Mouse (Mus musculus): ENCODE results near the gene Dnmbp. TPM values are rescaled to one million over a fixed set of nuclear protein-coding genes. Genes with fewer than 3 reads are reported as not detected.

The Dnmbp gene
- 2.1 and 2.2 TPM in 2 replicates for polyA plus RNA-seq (2012; rRNA removed)
- polyA plus RNA-seq (2014; fragmentation: Nextera tagmentation; extraction: Ambion mirVana) = 1.3 and 1.5 TPM in 2 replicates

DNA sequence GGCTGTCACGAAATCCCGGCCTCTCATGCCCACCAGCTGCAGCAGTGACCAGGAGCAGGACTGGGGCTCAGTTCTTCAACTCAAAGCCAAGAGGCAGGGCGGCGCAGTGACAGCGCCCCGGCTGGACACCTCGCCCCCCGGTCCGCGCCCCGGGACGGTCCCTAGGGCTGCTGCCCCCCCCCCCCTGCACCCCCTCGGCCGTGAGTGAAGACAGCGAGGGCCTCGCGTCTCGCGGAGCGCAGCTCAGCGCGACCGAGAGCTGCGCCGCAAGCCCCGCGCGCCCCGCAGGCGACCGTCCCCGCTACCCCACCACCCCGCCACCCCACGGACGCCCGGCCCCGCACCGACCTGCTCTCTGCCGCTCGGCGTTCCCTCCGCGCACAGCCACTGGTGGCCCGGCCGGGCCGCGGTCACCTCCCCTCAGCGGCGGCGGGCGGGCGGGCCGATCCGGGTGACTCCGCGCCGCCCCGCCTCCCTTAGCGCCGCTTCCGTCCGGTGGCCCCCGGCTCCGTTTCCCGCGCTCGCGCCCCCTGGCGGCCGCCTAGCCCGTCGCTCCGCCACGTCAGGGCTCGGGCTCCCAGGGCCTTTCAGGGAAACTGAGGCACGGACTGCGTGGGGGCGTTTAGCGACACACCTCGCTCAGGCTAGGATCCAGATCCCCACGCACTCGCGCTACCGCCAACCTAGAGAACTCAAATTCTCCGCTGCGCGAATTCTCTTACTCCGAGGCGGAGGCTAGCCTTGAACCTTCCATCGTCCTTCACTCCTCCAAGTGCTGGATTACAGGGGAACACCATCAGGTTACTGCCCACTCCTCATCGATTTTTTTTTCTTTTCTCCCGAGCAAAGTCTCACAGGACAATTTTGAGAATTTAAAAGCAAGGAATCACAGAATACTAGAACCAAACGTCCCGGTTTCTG is at the start of gene Dnmbp:
Gene Dnmbp (minus strand): TSS at position 423 of the 921 bp plus-strand sequence.
- Histone ChIP-seq H3K4me1 (replicated peaks; ENCODE audit: control insufficient read depth in 2 of 2, insufficient read depth in 2 of 2, low read length in 1 of 2) (peaks cover 0 to 13% of the 10 kb centered on the region in 2 experiments; a peak in 1 of 4 replicates), H3K4me3 (ENCODE audit: insufficient read depth in 1 of 2, low read depth in 2 of 2, low read length in 2 of 2) (peak within 1 kb of the TSS; percentile 51 to 65), H3K36me3 (replicated peaks; ENCODE audit: control insufficient read depth, insufficient read depth, low read depth) (no peaks in the 10 kb centered on the region), H3K9ac (replicated peaks) (peak within 1 kb of the TSS; percentile 59), H3K27ac (no peak within 1 kb of the TSS), H3K9me3 (ENCODE audit: control insufficient read depth, low read length) (no peaks in the 10 kb centered on the region), H3K4me2 (ENCODE audit: low read depth) (peak within 1 kb of the TSS; percentile 72), H3K27me3 (ENCODE audit: control insufficient read depth, insufficient read depth, low read length) (no peaks in the 10 kb centered on the region)
- DNase-seq (ENCODE audit: low read depth in 3 of 3, low spot score in 3 of 3) (peak; percentile 33 to 41 (median 38)), ATAC-seq (ENCODE audit: insufficient read depth) (peak; percentile 83)
- whole genome bisulfite sequencing (ENCODE audit: insufficient replicate concordance) = 3% methylated on average over 89 of the region's 94 CpGs
- TF ChIP-seq CTCF (IDR thresholded peaks at IDR 0.05; ENCODE audit: low read depth) (peak; percentile 75), EP300 (IDR thresholded peaks at IDR 0.05; ENCODE audit: low read depth) (no peak)

- peak within 1 kb of the TSS; percentile 11 for H3K4me2 ChIP-seq (ENCODE audit: low read depth)
- no peaks in the 10 kb centered on the region for H3K36me3 ChIP-seq (replicated peaks; ENCODE audit: control insufficient read depth, insufficient read depth, low read depth)
- H3K27me3 ChIP-seq (ENCODE audit: control insufficient read depth, insufficient read depth, low read length) = no peaks in the 10 kb centered on the region; the same call in 1 of the 2 replicates
- H3K9ac ChIP-seq (replicated peaks) = no peak within 1 kb of the TSS
- H3K27ac ChIP-seq = no peak within 1 kb of the TSS
- ATAC-seq (ENCODE audit: insufficient read depth) (peak; percentile 71), DNase-seq (ENCODE audit: low read depth in 3 of 3, low spot score in 3 of 3) (peak; percentile 17 to 34 (median 27))
- H3K4me3 ChIP-seq (ENCODE audit: insufficient read depth in 1 of 2, low read depth in 2 of 2, low read length in 2 of 2) = peak within 1 kb of the TSS; percentile 43 to 44
- peaks cover 0 to 3% of the 10 kb centered on the region in 2 experiments; a peak in 2 of 4 replicates for H3K4me1 ChIP-seq (replicated peaks; ENCODE audit: control insufficient read depth in 2 of 2, insufficient read depth in 2 of 2, low read length in 1 of 2)
- 24% methylated on average over 30 of the region's 30 CpGs for WGBS (ENCODE audit: insufficient replicate concordance)
- TF ChIP-seq EP300 (IDR thresholded peaks at IDR 0.05; ENCODE audit: low read depth) (no peak), CTCF (IDR thresholded peaks at IDR 0.05; ENCODE audit: low read depth) (no peak)
- H3K9me3 ChIP-seq (ENCODE audit: control insufficient read depth, low read length) = no peaks in the 10 kb centered on the region
Observed at GRCm38 (mm10) chr19:43986069-43986794, 46.2 kb upstream of the Dnmbp start, which contains the start of gene Cpn1. Gene Cpn1, minus strand, starts transcription at chr19:43986556.

GRCm38 (mm10) chr19:43981992-43982391 is 42.0 kb upstream of the Dnmbp start:
- H3K27me3 ChIP-seq (ENCODE audit: control insufficient read depth, insufficient read depth, low read length) = no peaks in the 10 kb centered on the region; the same call in 1 of the 2 replicates
- WGBS (ENCODE audit: insufficient replicate concordance) = 61% methylated on average over 5 of the region's 5 CpGs
- H3K9me3 ChIP-seq (ENCODE audit: control insufficient read depth, low read length) = no peaks in the 10 kb centered on the region
- H3K9ac ChIP-seq (replicated peaks) = no peak overlapping the region
- no peaks in the 10 kb centered on the region for H3K36me3 ChIP-seq (replicated peaks; ENCODE audit: control insufficient read depth, insufficient read depth, low read depth)
- H3K4me1 ChIP-seq (replicated peaks; ENCODE audit: control insufficient read depth in 2 of 2, insufficient read depth in 2 of 2, low read length in 1 of 2) = no peaks in the 10 kb centered on the region
- no peak overlapping the region for H3K4me3 ChIP-seq (ENCODE audit: insufficient read depth in 1 of 2, low read depth in 2 of 2, low read length in 2 of 2)
- TF ChIP-seq CTCF (IDR thresholded peaks at IDR 0.05; ENCODE audit: low read depth) (no peak), EP300 (IDR thresholded peaks at IDR 0.05; ENCODE audit: low read depth) (no peak)
- no peak for DNase-seq (ENCODE audit: low read depth in 3 of 3, low spot score in 3 of 3)
- ATAC-seq (ENCODE audit: insufficient read depth) = no peak
- no peak overlapping the region for H3K27ac ChIP-seq
- H3K4me2 ChIP-seq (ENCODE audit: low read depth) = no peak overlapping the region

DNA sequence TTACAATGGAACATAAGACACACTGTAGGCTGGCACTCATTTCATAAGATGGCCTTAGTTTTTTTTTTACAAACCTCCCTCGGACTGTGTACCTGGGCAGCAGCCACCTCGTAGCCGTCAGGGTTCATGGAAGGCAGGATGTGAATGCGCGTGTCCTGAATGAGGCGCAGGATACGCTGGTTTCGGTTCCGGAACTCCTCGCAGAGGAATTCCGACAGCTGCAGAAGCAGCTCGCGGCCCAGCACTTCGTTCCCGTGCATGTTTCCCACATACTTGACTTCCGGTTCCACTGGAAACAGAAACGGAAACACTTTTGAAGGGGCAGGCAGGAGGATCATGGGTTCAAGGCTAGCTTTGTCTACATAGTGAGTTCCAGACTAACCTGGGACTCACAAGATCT is 40.7 kb upstream of the Dnmbp start:
- H3K27ac ChIP-seq = no peak overlapping the region
- TF ChIP-seq CTCF (IDR thresholded peaks at IDR 0.05; ENCODE audit: low read depth) (no peak), EP300 (IDR thresholded peaks at IDR 0.05; ENCODE audit: low read depth) (no peak)
- 83% methylated on average over 17 of the region's 17 CpGs for WGBS (ENCODE audit: insufficient replicate concordance)
- H3K4me1 ChIP-seq (replicated peaks; ENCODE audit: control insufficient read depth in 2 of 2, insufficient read depth in 2 of 2, low read length in 1 of 2) = no peaks in the 10 kb centered on the region
- no peaks in the 10 kb centered on the region; the same call in 1 of the 2 replicates for H3K27me3 ChIP-seq (ENCODE audit: control insufficient read depth, insufficient read depth, low read length)
- DNase-seq (ENCODE audit: low read depth in 3 of 3, low spot score in 3 of 3) (no peak), ATAC-seq (ENCODE audit: insufficient read depth) (no peak)
- H3K4me3 ChIP-seq (ENCODE audit: insufficient read depth in 1 of 2, low read depth in 2 of 2, low read length in 2 of 2) = no peak overlapping the region
- no peaks in the 10 kb centered on the region for H3K9me3 ChIP-seq (ENCODE audit: control insufficient read depth, low read length)
- no peak overlapping the region for H3K4me2 ChIP-seq (ENCODE audit: low read depth)
- no peak overlapping the region for H3K9ac ChIP-seq (replicated peaks)
- no peaks in the 10 kb centered on the region for H3K36me3 ChIP-seq (replicated peaks; ENCODE audit: control insufficient read depth, insufficient read depth, low read depth)

Measured in liver, embryonic 14.5 days (tissue).